Mouse (Mus musculus): ENCODE measurements around the gene Zfp710. TPM values are rescaled to one million over a fixed set of nuclear protein-coding genes. Genes with fewer than 3 reads are reported as not detected.
A peak's percentile ranks its signal among the peaks of the same experiment; 100 is the strongest.

Gene Zfp710
- polyA plus RNA-seq, 1 experiment from 2014 or later, result 21.5 TPM

DNA sequence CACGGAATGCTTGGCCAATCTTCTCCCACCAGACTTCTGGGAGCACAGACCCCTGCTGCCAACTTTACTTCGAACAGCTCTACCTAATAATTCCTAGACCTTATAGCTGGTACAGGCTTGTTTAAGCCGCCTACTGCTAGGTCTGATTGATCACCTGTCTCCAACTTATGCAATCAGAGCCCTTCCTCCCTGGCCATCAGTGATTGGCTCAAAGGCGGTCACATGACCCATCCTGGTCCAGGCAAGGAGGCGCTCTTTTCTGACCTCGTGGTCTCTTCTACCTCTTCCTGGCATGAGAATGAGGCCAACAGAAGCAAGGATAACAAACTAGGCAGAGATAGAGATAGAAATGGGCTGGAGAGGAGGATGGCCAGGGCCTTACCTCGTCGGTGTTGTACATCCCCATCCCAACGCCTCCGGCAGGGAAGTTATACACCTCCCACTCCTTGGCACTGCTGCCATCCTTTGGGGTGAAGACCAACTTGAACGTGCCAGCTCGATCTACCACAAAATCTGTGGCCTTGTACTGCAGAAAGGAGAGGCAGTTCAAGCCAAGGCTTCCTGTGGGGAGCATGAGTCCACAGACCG is 73.9 kb downstream of the Zfp710 start:
- H3K27me3 ChIP-seq (replicated peaks; ENCODE audit: low read depth, poor library complexity, severe bottlenecking), result no peaks in the 10 kb centered on the region
- 96% methylated on average over 13 of the region's 13 CpGs for WGBS
- no peak overlapping the region for H3K27ac ChIP-seq (replicated peaks)
- no peak overlapping the region for H3K4me3 ChIP-seq
- no peaks in the 10 kb centered on the region for H3K4me1 ChIP-seq
- peaks cover 100% of the 10 kb centered on the region for H3K36me3 ChIP-seq (replicated peaks)
- no peak for DNase-seq (ENCODE audit: low spot score)
- H3K9me3 ChIP-seq, result no peaks in the 10 kb centered on the region

DNA sequence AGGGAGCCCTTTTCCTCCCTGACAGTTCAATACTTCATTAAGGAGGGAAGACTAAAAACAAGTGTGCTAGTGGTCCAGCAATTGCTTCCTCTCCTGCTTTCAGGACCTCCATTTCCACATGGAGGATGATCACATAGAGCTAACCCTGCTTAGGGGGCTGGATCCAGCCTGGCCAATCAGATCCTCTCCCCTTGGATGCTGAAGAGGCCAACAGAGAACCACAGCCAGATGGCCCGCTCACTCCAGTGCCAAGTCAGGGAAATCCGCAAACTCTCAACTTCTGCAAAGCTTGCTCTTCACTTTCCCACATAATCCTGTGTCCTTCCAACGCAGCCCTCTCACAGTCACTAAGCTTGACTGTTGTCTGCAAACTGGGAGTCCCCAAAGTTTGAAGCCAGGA is 78.7 kb downstream of the Zfp710 start:
- DNase-seq (ENCODE audit: low spot score), result no peak
- H3K4me3 ChIP-seq, result no peak overlapping the region
- no peaks in the 10 kb centered on the region for H3K4me1 ChIP-seq
- H3K9me3 ChIP-seq, result 0 out of 2 replicates have a peak, but pooled peaks cover 6% of the 10 kb centered on the region
- H3K36me3 ChIP-seq (replicated peaks), result peaks cover 82% of the 10 kb centered on the region
- 89% methylated on average over 3 of the region's 3 CpGs for WGBS
- no peak overlapping the region for H3K27ac ChIP-seq (replicated peaks)
- H3K27me3 ChIP-seq (replicated peaks; ENCODE audit: low read depth, poor library complexity, severe bottlenecking), result no peaks in the 10 kb centered on the region

DNA sequence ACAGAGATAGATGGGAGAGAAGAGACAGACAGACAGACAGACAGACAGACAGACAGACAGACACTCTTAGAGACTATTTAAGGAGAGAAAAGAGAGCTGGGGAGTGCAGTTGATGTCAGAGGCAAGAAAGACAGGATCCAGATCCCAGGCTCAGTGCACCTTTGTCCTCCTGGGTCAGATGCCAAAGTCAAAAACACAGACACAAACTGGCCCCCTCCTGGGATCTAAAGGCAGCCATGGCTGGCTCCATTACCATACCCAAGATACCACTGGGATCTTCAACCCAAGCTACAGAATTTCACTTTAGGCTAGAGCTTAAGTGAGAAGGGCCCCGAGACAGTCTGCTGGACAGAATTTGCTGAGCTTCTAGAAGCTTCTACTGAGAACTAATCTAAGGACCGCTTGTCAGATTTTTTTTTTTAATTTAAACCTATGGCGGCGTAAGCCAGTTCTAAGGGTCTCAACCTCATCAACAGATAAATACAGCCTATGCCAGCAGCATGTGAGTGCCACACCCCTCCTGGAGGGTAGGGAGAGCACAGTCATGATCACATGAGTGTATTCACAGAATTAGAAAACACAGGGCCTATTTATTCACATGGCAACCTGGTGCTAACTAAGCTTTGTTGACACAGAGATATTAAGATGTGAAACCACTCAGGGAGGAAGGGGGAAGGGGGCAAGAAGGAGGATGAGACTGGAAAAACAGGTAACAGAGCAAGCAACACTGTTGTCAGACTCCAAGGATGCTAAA is 81.2 kb downstream of the Zfp710 start:
- Histone ChIP-seq H3K36me3 (replicated peaks) (peaks cover 82% of the 10 kb centered on the region), H3K4me3 (no peak overlapping the region), H3K27me3 (replicated peaks; ENCODE audit: low read depth, poor library complexity, severe bottlenecking) (no peaks in the 10 kb centered on the region), H3K4me1 (peaks cover 2% of the 10 kb centered on the region; the same call in 1 of the 2 replicates), H3K27ac (replicated peaks) (no peak overlapping the region), H3K9me3 (0 out of 2 replicates have a peak, but pooled peaks cover 6% of the 10 kb centered on the region)
- 97% methylated on average over 4 of the region's 4 CpGs for WGBS
- DNase-seq (ENCODE audit: low spot score), result no peak

DNA sequence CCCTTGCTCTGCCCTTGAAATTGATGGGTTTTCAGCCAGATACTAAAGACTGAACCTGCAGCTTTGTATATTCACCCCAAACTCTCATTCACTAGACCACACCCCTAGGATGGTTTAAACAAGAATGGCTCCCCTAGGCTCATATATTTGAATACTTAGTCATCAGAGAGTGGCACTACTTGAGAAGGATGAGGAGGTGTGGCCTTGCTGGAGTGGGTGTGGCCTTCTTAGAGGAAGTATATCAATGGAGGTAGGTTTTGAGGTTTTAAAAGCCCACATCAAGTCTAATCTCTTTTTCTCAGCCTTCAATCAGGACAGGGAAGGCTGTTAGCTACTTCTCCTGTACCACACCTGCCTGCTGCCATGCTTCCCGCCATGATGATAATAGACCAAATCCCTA is 81.8 kb downstream of the Zfp710 start:
- no peak overlapping the region for H3K4me3 ChIP-seq
- WGBS, result 95% methylated on average over 1 of the region's 1 CpGs
- 0 out of 2 replicates have a peak, but pooled peaks cover 6% of the 10 kb centered on the region for H3K9me3 ChIP-seq
- H3K4me1 ChIP-seq, result peaks cover 9% of the 10 kb centered on the region
- H3K36me3 ChIP-seq (replicated peaks), result peaks cover 82% of the 10 kb centered on the region
- no peak overlapping the region for H3K27ac ChIP-seq (replicated peaks)
- no peak for DNase-seq (ENCODE audit: low spot score)
- H3K27me3 ChIP-seq (replicated peaks; ENCODE audit: low read depth, poor library complexity, severe bottlenecking), result no peaks in the 10 kb centered on the region

DNA sequence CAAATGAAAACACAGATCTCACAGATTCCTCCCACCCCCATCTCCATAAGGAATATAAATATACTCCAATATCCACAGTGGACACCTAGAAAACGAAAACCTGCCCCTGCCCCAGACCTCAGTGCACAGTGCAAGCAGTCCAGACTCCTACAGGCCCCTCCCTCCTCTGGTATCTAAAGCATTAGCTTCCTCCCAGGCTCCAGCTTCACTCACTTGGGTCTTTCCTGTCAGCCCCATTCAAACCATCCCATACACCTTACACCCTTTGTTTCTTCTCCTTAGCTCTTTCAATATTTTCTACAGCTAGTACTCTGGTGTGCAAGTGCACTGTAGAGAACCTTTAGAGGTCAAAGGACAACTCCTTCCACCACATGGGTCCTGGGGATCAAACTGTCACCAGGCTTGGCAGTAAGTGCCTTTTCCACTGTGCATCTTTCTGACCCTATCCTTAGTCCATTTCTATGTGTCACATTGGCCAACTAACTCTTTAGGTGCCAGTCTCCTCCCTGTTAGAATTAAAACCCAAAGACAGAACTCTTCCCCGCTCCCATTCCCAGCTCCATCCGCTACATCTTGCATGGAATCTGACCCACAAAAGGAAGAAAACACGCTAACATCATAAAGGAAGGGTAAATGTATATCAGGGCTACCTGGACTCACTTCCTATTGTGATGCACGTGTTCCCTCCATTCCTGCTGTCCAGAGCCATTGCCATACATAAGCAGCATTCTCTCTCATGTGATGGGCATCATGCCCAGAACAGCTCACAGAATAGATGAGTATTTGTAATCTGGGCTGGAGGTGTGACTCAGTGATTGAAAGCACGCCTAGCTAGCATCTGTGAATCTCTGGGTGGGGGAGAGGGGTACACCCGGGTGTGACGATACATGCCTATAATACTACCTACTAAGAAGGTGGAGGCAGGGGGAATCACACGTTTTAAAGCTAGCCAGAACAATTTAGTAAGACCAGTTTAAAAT is 86.7 kb downstream of the Zfp710 start:
- no peak overlapping the region for H3K27ac ChIP-seq (replicated peaks)
- 87% methylated on average over 9 of the region's 9 CpGs for WGBS
- DNase-seq (ENCODE audit: low spot score), result no peak
- no peaks in the 10 kb centered on the region for H3K27me3 ChIP-seq (replicated peaks; ENCODE audit: low read depth, poor library complexity, severe bottlenecking)
- peaks cover 54% of the 10 kb centered on the region for H3K4me1 ChIP-seq
- H3K4me3 ChIP-seq, result no peak overlapping the region
- 0 out of 2 replicates have a peak, but pooled peaks cover 6% of the 10 kb centered on the region for H3K9me3 ChIP-seq
- peaks cover 69% of the 10 kb centered on the region for H3K36me3 ChIP-seq (replicated peaks)

DNA sequence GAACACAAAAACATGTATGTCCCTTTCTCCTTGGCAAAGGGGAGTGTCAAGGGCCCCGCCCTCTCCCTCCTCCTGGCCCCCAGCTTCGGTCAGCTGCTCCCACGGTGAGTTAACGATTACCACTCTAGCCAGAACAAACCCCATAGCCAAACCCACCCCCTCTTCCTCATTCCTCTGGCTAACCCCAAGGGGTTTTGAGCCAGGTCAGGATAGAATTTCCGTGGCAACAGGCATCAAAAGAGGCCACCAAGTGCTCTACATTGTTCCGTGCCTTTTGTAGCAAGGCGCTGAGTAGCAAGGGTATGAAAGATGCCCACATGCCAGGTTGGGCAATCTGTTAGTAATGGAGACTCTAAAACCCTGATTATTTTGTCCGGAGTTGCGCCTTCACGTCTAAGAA is 89.4 kb downstream of the Zfp710 start:
- peaks cover 43% of the 10 kb centered on the region for H3K36me3 ChIP-seq (replicated peaks)
- WGBS, result 11% methylated on average over 10 of the region's 10 CpGs
- 0 out of 2 replicates have a peak, but pooled peaks cover 3% of the 10 kb centered on the region for H3K27me3 ChIP-seq (replicated peaks; ENCODE audit: low read depth, poor library complexity, severe bottlenecking)
- peak; percentile 61 for DNase-seq (ENCODE audit: low spot score)
- H3K27ac ChIP-seq (replicated peaks), result peak overlapping the region; percentile 98
- peak overlapping the region; percentile 91 for H3K4me3 ChIP-seq
- peaks cover 57% of the 10 kb centered on the region for H3K4me1 ChIP-seq
- no peaks in the 10 kb centered on the region for H3K9me3 ChIP-seq

DNA sequence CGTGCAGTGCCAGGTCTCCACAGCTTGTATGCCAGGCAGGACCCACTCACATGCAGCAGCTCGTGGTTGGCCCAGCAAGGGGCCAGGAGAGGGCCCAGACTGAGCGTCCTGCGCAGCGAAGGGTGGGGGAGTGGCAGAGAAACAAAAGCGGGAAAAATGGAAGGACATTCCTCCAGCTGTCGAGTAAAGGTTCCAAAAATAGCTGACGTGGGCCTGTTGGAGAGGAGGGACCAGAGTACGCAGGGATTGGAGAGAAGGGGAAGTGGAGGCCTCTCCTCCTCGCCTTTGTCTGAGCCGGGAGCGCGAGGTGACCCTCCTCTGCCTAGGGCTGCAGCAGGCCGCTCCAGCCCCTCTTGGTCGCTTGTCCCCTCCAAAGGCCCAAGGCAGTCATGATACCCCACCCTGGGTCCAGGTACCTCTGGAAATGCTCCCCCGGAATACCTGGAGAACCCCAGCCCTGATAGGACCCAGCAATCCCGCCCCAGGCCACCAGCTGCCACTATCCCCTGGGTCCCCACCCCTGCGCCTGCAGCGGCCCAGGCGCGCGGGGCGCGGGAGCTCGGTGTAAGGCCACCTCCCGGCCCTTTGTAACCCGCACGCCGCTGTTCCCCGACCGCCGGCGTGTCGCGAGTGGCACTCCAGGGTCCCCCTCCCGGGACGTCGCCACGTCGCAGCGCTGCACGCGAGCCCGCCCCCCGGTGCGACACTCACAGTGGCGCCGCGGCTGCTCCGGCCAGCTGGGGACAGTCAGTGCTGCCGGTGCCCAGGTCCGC is 90.0 kb downstream of the Zfp710 start:
- under 1% methylated on average over 52 of the region's 52 CpGs for whole genome bisulfite sequencing
- Histone ChIP-seq H3K36me3 (replicated peaks) (peaks cover 36% of the 10 kb centered on the region), H3K9me3 (no peaks in the 10 kb centered on the region), H3K27ac (replicated peaks) (peak overlapping the region; percentile 98), H3K4me3 (peak overlapping the region; percentile 91), H3K4me1 (peaks cover 57% of the 10 kb centered on the region), H3K27me3 (replicated peaks; ENCODE audit: low read depth, poor library complexity, severe bottlenecking) (0 out of 2 replicates have a peak, but pooled peaks cover 3% of the 10 kb centered on the region)
- DNase-seq (ENCODE audit: low spot score), result peak; percentile 80

DNA sequence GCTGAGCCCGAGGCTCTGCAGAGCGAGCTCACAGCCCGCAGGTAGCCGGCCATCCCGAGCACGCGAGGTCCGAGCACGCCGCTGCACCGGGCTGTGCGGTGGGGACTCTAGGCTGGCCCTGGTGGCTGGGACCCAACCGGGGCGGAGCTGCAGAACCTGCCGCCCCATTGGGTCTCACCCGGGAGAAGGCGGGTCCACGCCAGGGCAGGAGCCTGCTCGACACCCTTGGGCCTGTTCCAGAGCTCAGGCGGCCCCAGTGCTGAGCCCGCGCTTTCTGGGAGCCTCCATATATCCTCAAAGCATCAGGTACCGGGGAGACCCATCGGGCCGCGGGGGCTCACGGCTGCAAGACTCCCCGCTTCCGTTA is 90.6 kb downstream of the Zfp710 start, which contains the start of gene Idh2:
Gene Idh2, minus strand, starts transcription at position 169 of the 367 bp plus-strand sequence.
- H3K4me1 ChIP-seq, result peaks cover 55% of the 10 kb centered on the region
- H3K36me3 ChIP-seq (replicated peaks), result peaks cover 31% of the 10 kb centered on the region
- H3K9me3 ChIP-seq, result no peaks in the 10 kb centered on the region
- DNase-seq (ENCODE audit: low spot score), result peak; percentile 93
- WGBS, result under 1% methylated on average over 29 of the region's 29 CpGs
- peak within 1 kb of the TSS; percentile 98 for H3K27ac ChIP-seq (replicated peaks)
- H3K27me3 ChIP-seq (replicated peaks; ENCODE audit: low read depth, poor library complexity, severe bottlenecking), result 0 out of 2 replicates have a peak, but pooled peaks cover 3% of the 10 kb centered on the region
- peak within 1 kb of the TSS; percentile 91 for H3K4me3 ChIP-seq

DNA sequence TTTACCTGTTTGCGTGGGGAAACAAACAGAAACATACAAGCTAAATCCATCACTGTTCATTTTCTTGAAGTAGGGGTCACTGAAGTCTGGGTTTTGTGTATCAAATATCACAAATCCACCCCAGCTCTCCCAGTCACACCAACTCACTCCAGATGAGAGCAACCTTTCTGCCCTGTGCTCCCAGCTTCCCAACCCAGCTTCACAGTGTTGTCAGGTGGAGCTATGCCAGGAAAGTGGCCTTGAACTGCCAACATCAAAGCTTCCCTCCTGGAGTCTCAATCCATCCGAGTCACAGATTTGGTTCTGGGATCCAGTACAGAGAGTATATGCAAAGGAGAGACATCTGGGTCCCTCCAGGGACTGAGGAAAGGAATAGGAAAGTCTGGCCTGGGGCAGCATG is 91.5 kb downstream of the Zfp710 start:
- Histone ChIP-seq H3K27me3 (replicated peaks; ENCODE audit: low read depth, poor library complexity, severe bottlenecking) (0 out of 2 replicates have a peak, but pooled peaks cover 3% of the 10 kb centered on the region), H3K27ac (replicated peaks) (peak overlapping the region; percentile 98), H3K4me1 (peaks cover 52% of the 10 kb centered on the region), H3K4me3 (peak overlapping the region; percentile 91), H3K9me3 (no peaks in the 10 kb centered on the region), H3K36me3 (replicated peaks) (peaks cover 22% of the 10 kb centered on the region)
- no peak for DNase-seq (ENCODE audit: low spot score)
- WGBS, result 83% methylated on average over 2 of the region's 2 CpGs

DNA sequence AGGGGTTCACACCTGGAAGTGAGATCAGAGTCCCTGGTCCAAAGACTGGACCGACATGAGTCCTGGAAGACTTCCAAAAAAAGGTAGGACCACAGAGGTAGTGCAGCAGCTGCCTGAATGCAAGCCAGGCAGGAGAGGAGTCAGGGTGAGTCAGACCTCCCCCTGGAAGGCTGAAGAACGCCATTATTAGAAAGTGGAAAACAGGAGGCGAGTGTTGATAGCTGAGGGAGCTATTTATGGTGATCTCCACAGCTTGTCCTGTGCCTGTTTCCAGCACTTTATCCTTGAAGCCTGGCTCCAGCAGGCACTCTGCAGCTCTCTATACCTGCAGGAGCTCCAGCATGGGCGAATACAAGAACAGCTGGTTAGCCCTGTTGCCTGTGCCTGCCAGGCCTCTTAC is 94.6 kb downstream of the Zfp710 start:
- Histone ChIP-seq H3K27me3 (replicated peaks; ENCODE audit: low read depth, poor library complexity, severe bottlenecking) (0 out of 2 replicates have a peak, but pooled peaks cover 3% of the 10 kb centered on the region), H3K27ac (replicated peaks) (no peak overlapping the region), H3K4me1 (peaks cover 24% of the 10 kb centered on the region), H3K36me3 (replicated peaks) (no peaks in the 10 kb centered on the region), H3K9me3 (no peaks in the 10 kb centered on the region), H3K4me3 (no peak overlapping the region)
- no peak for DNase-seq (ENCODE audit: low spot score)
- WGBS, result 78% methylated on average over 4 of the region's 4 CpGs

DNA sequence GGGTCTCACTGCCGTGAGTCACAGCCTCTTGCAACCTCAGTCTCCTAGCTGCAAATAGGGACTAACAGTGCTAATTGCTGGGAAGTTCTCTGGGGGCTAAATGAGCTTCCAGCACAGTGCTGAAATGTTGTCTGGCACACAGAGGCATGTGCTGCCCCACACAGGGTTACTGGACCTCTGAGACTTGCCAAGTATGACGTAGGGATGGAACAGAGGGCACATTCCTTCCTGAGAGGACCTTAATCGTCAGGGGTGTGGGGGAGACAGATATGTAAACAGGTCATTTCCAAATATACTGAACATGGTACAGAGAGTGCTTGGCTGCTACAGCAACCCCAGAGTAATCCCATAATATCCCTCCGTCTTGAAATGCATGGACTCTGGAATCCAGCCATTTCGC is 96.5 kb downstream of the Zfp710 start:
- H3K9me3 ChIP-seq, result no peaks in the 10 kb centered on the region
- no peak for DNase-seq (ENCODE audit: low spot score)
- H3K36me3 ChIP-seq (replicated peaks), result no peaks in the 10 kb centered on the region
- WGBS, result 75% methylated on average over 5 of the region's 5 CpGs
- no peak overlapping the region for H3K27ac ChIP-seq (replicated peaks)
- H3K27me3 ChIP-seq (replicated peaks; ENCODE audit: low read depth, poor library complexity, severe bottlenecking), result 0 out of 2 replicates have a peak, but pooled peaks cover 3% of the 10 kb centered on the region
- peaks cover 6% of the 10 kb centered on the region for H3K4me1 ChIP-seq
- no peak overlapping the region for H3K4me3 ChIP-seq

Data from embryonic facial prominence, embryonic 10.5 days (tissue).